Mouse (Mus musculus): Measurements from ENCODE around the gene Tmem230.
"Not testable (repeated sequence)": the region's sequence is repeated elsewhere in the genome, so short reads cannot be mapped to it uniquely, and the experiment has no call there.

Tmem230 gene

DNA sequence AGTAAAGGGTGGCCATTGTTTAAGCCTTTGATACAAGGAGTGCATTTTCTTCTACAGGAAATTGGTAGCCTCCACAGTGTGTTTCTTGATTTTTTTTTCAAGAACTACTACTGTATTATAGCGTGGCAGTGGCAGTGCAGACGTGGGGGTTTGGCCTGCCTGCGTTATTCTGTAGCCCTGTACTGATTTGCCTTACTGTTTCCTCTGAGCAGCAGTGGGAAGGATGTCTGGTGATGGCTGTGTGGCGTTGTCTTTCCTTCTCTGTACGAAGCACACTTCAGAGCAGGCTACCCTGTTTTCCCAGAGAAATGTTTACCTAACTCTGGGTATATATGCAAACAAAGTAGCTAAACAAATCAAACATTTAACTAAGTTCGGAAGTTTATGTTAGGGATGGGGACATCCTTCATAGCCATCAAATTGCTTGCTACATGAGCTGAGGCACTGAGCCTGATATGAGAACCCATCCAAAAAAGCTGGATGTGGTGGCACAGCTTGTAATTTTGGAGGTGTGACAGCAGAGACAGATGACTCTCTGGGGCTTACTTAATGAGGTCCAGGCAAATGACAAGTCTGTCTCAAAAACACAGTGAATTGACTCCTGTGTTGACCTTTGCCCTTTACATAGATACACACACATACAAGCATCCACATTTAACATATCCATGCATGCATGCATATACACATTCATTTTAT lies 25.2 kb upstream of the Tmem230 start:
- peak; percentile 42 for DNase-seq (ENCODE audit: low read depth, low spot score)

DNA sequence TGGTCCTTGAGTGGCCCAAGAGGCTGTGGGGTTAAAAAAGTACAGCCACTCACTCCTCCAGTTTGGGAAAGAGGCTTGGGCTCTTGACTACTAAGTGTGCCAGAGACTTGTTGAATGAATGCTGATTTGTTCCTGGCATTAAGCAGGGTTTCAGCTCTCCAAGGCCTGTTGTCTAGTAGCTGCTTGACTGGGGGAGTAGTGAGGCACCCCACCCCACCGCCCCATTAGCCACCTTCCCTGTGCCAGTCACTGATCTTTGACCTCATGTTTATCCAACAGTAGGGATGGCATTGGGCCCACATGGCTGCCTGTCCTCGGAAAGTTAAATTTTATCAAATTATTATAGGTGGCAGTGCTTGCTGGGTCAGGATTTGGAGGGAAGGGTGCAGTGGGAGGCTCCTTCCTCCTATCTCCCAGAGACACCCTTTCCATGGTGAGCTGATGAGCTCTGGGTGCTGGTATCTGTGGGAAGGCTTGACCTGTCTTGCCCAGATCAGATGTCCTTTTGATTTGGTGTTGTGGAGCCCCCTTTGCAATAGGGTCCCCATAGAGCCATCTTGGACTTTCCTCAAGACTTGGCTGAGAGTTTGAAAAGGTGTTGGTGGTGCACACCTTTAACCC lies 22.8 kb upstream of the Tmem230 start:
- no peak for DNase-seq (ENCODE audit: low read depth, low spot score)

DNA sequence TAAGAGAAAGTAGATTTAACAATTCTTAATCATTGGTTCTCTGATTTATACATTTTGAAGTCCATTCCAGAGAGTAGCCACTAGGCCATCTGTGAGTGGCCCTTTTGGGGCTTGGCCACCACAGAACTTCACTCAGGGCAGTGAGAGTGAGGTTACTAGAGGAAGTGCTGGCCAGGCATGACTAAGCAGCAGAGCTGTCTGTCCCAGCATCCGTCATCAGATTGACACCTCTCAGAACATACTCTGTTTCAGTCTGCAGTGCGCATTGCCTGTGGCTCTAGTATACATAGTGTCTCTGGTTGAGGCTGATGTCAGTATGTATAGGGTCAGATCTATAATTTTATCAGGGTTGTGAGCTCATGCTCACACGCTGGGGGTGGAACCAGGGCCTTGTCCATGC lies 21.6 kb upstream of the Tmem230 start:
- no peak for DNase-seq (ENCODE audit: low read depth, low spot score)

DNA sequence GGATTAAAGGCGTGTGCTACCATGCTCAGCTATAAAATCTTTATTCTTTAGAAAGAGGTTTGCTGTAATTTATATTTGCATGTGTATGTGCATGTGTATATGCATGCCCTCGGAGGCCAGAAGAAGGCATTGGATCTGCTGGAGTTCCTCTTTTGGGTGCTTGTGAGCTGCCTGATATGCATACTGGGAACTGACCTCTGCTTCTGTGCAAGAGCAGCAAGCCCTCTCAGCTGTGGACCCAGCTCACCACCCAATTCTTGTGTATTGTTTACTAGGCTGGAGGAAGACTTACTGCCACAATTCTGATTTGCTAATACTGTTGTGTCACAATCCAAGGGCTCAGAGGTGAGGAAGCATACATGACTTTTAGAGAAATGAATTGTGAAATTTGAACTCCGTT lies 18.5 kb upstream of the Tmem230 start:
- DNase-seq (ENCODE audit: low read depth, low spot score), result no peak

DNA sequence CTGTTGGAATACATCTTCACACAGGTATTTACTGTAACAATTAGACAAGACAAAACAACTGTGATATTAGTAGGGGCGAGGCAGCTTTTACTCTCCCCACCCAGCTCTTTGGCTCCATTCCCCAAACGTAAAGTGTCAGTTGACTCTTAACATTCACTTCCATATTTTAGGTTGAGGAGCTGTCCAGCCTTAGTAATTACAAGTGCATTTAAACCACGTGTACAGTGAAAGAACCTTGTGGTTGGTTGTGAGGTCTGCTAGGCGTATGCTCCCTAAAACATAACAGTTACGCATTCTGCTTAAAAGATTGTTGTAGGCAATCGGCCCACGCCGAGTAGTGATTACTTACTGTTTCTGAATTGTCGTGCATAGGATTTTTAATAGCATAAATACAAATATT lies 17.6 kb upstream of the Tmem230 start:
- peak; percentile 70 for DNase-seq (ENCODE audit: low read depth, low spot score)

DNA sequence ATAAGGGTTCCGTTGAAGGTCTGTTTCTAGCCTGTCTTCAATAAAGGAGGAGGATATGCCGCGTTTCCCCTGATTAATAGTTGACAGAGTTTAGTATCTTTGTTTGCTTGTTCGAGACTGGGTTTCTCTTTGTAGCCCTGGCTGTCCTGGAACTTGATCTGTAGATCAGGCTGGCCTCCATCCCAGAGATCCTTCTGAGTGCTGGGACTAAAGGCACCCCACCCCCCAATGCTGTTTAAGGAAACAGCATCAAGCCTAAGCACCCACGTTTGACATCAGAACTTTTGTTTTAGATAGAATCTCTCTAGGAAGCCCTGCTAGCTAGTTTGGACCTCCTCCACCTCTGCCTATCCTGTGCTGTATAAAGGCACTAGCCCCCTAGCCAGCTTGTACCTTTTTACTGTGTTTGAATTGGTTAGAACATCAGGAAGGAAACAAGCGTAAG lies 16.7 kb upstream of the Tmem230 start:
- no peak for DNase-seq (ENCODE audit: low read depth, low spot score)

DNA sequence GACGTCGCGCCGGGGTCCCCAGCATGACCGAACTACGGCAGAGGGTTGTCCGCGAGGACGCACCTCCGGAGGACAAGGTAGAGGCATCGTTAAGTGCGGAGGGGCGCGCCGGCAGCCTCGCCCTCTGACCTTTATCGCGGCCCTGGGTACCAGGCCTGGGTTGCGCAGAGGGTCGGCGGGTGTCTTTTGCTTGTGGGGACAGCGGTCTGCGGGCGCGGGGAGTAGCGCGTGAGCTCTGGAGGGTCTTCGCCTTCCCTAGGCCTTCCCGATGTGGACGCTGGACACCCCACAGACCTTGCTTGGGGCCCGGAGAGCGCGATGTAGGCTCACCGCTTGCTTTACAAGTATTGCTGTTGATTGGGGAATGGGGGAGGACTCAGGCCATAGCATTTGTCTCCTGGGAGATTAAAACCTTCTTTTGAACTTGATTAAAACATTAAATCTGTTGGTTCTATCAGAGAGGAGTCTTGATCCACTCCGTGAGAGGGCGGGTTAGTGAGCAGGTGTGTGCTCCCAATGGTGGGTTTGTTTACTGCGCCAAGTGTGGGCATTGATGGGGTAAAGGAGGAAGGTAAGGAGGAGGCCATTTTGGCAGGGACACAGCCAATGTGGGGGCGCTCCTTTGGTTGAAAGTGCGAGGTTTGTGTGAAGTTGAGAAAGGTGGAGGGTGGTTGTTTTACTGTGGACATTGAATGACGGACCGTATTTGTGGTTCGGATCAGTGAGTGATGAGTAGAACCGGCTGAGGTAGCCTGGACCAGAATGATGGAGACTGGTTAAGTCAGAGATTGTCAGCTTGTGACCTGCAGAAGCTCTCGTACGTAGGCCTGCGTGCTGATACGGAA lies 16.0 kb upstream of the Tmem230 start:
- peak; percentile 53 for DNase-seq (ENCODE audit: low read depth, low spot score)

DNA sequence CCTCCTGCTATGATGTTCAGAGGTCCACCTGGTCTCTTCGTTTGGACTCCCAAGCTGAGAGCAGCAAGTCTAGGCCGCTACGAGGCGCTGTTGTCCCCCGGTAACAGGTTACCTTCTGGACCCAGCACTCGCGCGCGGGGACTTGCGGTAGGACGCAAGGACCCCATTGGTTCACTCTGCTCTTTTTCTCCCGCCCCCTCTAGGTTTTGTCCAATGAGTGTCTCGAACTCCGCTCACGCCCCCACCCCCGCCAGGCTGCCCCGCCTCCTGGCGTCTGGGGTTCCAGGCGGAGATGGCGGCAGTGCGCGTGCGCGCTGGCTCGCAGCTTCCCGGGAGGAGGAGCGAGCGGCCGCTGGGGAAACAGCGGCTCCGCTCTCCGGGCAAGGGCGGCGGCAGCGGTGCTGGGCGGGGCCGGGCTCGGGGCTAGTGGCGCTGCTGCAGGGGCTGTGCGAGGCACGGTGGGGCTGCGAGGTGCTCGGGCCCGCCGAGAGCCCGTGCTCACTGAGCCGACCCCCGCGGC lies 15.3 kb upstream of the Tmem230 start, which contains the start of gene Cds2:
TSS of gene Cds2 (plus strand) at position 270 of the 520 bp plus-strand sequence.
- DNase-seq (ENCODE audit: low read depth, low spot score), result peak; percentile 99

DNA sequence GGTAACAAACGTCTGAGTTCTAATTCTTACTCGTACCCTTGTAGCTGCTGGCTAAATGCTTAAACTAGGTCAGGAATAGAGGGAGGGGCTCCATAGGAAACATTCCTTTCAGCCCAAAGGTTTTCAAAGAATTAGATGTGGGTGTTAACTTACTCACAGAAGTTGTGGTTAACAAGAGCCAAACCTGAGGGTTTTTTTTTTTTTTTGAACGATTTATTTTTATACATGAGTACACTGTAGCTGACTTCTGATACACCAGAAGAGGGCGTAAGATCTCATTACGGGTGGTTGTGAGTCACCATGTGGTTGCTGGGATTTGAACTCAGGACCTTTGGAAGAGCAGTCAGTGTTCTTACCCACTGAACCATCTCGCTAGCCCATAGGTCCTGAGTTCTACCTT lies 14.6 kb upstream of the Tmem230 start:
- no peak for DNase-seq (ENCODE audit: low read depth, low spot score)

DNA sequence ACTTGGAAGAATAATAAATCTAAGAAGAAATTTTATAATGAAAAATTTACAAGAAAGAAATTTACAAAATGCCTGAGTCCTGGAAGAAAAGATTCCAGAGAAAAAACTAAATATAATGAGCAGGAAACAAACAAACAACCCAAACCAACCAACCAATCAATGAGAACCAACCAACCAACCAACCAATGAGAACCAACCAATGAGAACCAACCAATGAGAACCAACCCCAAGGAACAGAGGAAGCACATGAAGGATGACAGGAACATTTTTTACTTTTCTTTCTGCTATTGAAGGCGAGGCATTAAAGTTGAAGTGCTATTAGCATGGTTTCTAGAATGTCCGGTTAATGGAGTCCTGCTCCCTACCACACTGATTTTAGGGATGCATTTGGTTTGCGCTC lies 13.0 kb upstream of the Tmem230 start:
- DNase-seq (ENCODE audit: low read depth, low spot score), result peak; percentile 55

DNA sequence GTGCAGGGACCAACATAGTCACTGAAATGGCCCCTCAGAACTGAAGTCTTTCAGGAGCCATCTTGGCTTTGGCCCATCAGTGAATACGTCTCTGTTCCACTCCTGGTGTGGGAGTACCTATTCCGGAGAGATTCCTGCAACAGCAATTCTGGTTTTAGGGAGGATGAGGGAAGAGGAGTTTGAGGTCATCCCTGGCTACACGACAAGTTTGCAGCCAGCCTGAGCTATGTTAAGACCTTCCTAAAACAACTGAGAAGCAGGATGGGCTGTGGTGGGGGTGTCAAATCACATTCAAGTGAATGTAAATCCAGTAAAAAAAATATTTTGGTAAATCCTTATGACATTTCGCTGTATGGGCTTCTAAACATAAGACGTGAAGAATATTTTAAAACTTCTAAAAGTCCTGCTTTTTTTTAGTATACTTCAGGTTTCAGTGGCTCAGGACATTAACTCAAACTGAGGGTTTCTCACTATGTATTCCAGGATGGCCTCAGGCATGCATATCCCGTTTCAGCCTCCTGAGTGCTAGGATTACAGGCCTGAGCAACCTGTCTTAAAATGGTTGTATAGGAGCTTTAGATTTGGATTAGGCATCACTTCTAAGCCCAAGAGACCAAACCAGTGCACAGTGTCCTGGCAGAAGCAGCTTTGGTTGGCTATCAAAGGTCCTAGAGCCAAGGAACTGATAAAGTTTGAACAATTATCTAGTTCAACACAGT lies 9.9 kb upstream of the Tmem230 start:
- peak; percentile 81 for DNase-seq (ENCODE audit: low read depth, low spot score)

DNA sequence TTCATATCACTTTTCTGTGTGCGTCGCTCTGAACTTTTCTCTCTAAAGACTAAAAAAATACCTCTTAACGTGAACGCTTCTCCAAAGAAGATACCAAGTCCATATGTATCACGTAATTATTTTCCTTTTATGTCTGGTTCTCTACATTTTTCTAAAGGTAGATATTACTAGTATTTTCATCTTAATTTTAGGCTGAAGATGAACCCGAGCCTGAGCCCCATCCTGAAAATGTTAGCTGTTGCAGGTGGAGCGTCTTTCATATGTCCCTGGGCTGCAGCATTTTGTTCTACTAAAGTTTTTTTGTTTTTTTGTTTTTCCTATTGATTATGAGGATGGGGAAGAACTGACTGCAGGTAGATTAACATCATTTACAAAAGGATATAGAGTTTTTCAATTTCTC lies 6.0 kb upstream of the Tmem230 start:
- DNase-seq (ENCODE audit: low read depth, low spot score), result no peak

DNA sequence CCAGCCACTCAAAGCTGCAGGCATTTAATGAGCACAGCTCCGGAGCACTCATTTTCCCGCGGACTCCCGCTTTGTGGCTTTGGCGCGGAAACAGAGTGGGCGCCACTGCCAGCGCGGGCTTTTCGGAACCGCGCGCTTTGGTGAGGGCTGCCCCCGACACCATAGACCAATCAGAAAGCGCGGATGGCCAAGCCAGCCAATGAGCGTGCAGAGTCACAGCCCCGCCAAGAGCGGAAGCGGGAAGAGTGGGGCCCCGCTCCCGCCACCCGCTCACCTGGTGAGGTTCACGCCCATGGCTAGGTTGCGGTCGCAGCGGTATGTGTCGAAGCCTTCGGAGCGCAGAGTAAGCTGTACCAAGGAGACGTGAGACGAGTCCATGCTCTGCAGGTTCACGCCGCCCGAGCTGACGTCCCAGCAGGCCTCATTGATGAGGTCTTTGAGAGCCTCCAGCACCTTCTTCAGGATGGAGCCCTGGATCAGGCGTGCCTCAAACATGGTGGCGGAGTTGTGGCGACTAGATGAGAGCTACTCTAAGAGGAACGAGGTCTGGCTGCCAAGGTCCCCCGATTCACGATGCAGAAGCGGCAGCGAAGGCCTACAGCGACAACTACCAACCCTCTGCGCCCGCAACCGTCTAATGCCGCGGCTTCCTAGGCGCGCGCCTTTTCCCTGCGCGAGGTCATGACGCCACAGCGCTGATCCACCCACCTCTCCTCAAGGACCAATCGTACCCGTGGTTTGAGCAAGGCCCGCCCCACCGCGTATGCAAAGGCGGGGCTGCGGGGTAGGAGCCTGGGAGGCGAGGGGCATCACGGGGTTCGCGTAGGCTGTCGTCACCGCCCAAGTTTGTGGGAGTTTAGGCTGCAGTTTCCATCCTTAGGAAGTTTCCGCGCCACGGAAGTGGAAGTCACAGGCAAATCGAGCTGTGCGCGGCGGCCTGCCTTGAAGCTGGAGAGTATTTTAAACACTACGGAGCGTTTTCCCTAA lies 5.2 kb upstream of the Tmem230 start, which contains the start of gene Pcna:
TSS of gene Pcna (minus strand) at position 773 of the 987 bp plus-strand sequence.
- peak; percentile 98 for DNase-seq (ENCODE audit: low read depth, low spot score)

DNA sequence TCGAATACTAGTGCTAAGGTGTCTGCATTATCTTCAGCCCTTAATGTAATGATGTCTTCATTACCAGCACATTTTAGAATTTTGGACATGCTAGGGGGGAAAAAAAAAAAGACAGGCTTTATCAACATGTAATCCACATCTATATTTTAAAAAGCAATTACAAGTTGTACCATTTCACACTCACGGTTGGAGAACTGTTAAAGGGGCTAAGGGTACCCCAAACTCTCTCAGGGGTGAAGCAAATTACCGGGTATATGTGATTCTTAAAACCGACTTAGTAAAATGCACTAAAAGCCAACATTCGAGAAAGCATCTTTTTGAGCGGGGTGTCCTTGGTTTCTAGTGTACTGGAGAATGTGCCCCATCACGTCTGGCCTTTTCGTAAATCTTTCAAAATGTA lies 4.3 kb upstream of the Tmem230 start:
- DNase-seq (ENCODE audit: low read depth, low spot score), result no peak

DNA sequence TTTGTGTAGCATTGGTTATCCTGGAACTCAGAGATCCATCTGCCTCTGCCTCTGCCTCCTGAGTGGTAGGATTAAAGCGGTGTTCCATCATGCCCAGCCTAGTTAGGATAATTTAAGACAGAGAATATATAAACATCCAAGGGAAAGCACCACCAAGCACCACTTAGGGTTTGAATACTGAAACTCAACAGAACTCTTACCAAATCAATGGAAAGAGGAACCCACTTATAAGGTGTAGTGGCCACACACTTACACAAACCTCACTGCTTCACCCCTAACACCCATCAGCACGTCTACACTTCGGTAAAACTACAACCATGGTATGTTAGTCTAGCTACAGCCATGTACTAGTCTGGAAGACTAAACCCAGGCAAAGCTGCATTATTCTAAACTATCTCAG lies 4.2 kb downstream of the Tmem230 start:
- no peak for DNase-seq (ENCODE audit: low read depth, low spot score)

DNA sequence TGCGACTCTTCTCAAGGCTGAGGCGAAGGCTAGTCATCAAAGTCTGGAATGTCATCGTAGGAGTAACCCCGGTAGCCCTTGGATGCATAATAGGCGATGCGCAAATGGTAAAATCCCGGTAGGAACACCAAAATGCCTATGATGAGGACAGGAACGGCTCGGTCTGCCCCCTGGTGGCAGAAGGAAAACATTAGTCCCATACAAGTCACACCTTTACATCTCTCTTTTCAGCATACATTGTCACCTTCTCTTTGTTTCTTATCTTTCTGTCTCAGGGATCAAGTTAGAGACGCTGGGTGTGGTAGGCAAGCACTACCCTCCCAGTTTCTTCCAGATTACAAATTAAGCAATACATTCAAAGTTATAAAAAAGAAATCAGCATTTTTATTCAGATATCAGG lies 7.2 kb downstream of the Tmem230 start:
- DNase-seq (ENCODE audit: low read depth, low spot score), result peak; percentile 69

DNA sequence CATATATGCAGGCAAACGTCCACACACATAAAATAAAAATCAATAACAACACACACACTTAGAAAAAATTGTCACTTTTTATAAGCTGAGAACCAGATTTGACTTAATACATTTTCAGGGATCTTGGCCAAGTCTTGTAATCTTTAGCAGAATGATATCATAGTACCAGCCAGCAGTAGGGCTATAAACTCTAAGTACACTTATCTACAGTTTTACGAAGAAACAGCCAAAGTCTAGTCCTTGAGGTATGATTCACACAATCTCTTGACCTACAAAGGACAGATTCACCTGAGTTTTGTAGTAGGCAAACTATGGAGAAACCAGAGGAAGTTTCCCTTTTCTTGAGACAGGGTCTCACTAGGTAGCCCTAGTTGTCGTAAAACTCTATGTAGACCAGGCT lies 8.2 kb downstream of the Tmem230 start:
- DNase-seq (ENCODE audit: low read depth, low spot score), result not testable (repeated sequence)

DNA sequence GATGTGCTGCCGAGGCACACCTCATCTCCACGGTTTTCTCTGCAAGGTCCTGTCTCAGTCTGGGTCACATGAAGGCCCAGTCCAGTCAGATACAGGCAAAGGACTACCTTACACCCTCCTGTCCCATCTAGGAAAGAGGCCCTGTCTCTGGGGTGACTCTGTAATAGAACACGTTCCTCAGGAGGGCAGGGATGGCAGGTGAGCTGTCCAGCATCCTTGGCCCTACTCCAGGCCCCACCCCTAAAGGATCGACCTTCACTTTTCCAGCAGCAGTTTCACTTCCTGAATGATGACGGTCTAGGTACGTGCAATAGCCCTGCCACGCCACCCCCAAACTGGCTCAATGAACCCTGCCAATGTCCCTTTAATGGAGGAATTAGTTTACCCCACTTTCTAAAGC lies 11.6 kb downstream of the Tmem230 start:
- DNase-seq (ENCODE audit: low read depth, low spot score), result no peak

DNA sequence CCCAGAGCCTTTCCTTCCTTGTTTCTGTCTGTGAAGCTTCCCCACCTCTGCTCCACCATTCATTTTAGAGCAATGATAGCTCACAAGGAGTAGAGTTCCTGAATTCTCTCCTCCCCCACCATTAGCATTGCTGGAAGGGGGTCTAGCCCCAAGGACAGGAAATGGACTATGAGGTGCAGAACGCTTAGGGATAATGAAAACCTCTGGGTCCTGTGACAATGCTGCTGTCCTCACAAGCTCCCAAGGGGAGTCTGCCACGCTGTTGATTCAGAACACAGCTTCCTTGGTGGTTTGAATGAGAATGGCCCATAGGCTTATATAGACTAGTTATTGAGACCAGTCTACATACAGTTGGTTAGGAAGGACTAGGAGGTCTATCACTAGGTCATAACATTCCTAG lies 12.3 kb downstream of the Tmem230 start:
- DNase-seq (ENCODE audit: low read depth, low spot score), result peak; percentile 57
